Mouse (Mus musculus) myocyte (in vitro differentiated cells): Measurements from ENCODE around the gene Oxct2b. TPM values are rescaled to one million over a fixed set of nuclear protein-coding genes. Genes with fewer than 3 reads are reported as not detected.

Experiments used
- H3K27me3 ChIP-seq: one replicate; pipeline ENCODE4 v1.6.1; 2011; ENCODE audit not compliant: control insufficient read depth, insufficient read depth, insufficient read length
- H3K36me3 ChIP-seq: one replicate; pipeline ENCODE4 v1.6.1; 2011; ENCODE audit not compliant: control insufficient read depth, insufficient read depth
- H3K4me2 ChIP-seq: one replicate; pipeline ENCODE4 v1.6.1; 2011; ENCODE audit warnings: low read depth, control low read depth
- H3K4me3 ChIP-seq: one replicate; pipeline ENCODE4 v1.5.1; 2011; ENCODE audit warnings: mild to moderate bottlenecking, control low read depth, moderate library complexity
- H3K79me2 ChIP-seq: one replicate; pipeline ENCODE4 v1.6.1; 2011; ENCODE audit not compliant: control insufficient read depth, insufficient read depth
- H3ac ChIP-seq: one replicate; pipeline ENCODE4 v1.6.1; 2011; ENCODE audit not compliant: control insufficient read depth, insufficient read length
- CEBPB ChIP-seq: IDR thresholded peaks from 2 replicates; pipeline ENCODE4 v1.6.1; 2011; ENCODE audit warnings: mild to moderate bottlenecking, moderate library complexity; ENCODE audit not compliant: poor library complexity, insufficient read depth, severe bottlenecking
- E2F4 ChIP-seq: IDR thresholded peaks from one replicate; pipeline ENCODE4 v1.6.1; 2011; ENCODE audit warnings: mild to moderate bottlenecking, control low read depth, moderate library complexity; ENCODE audit not compliant: insufficient read depth
- MAX ChIP-seq: IDR thresholded peaks from one replicate; pipeline ENCODE4 v1.6.1; 2011; ENCODE audit warnings: low read depth, mild to moderate bottlenecking, control low read depth
- MYOD1 ChIP-seq, 3 experiments: IDR thresholded peaks; one replicate each; pipeline ENCODE4 v1.6.1; 2011; ENCODE audit warnings: control low read depth in 2 of 3, low read depth in 2 of 3, mild to moderate bottlenecking in 2 of 3, moderate library complexity in 1 of 3; ENCODE audit not compliant: insufficient read length in 2 of 3, control insufficient read depth in 1 of 3
- MYOG ChIP-seq, 3 experiments: IDR thresholded peaks; one replicate each; pipeline ENCODE4 v1.6.1; 2011; ENCODE audit warnings: control low read depth in 2 of 3, low read depth in 2 of 3, mild to moderate bottlenecking in 2 of 3; ENCODE audit not compliant: insufficient read length in 2 of 3, control insufficient read depth in 1 of 3, insufficient read depth in 1 of 3
- POLR2A ChIP-seq: IDR thresholded peaks from one replicate; pipeline ENCODE4 v1.6.1; 2011; ENCODE audit warnings: low read depth, mild to moderate bottlenecking, control low read depth, moderate library complexity; ENCODE audit not compliant: insufficient read length
- POLR2AphosphoS2 ChIP-seq: IDR thresholded peaks from one replicate; pipeline ENCODE4 v1.6.1; 2011; ENCODE audit warnings: low read depth, control low read depth; ENCODE audit not compliant: insufficient read length
- REST ChIP-seq: IDR thresholded peaks from one replicate; pipeline ENCODE4 v1.6.1; 2011; ENCODE audit warnings: mild to moderate bottlenecking, control low read depth, moderate library complexity; ENCODE audit not compliant: insufficient read depth, insufficient read length
- SRF ChIP-seq: IDR thresholded peaks from one replicate; pipeline ENCODE4 v1.6.1; 2011; ENCODE audit warnings: low read depth; ENCODE audit not compliant: control insufficient read depth, insufficient read length
- TCF12 ChIP-seq: IDR thresholded peaks from one replicate; pipeline ENCODE4 v1.6.1; 2011; ENCODE audit warnings: mild to moderate bottlenecking, control low read depth; ENCODE audit not compliant: poor library complexity, insufficient read depth, severe bottlenecking
- TCF3 ChIP-seq: IDR thresholded peaks from one replicate; pipeline ENCODE4 v1.6.1; 2011; ENCODE audit warnings: low read depth, control low read depth; ENCODE audit not compliant: insufficient read length
- USF1 ChIP-seq: IDR thresholded peaks from one replicate; pipeline ENCODE4 v1.6.1; 2011; ENCODE audit warnings: low read depth, mild to moderate bottlenecking, control low read depth, moderate library complexity
- polyA plus RNA-seq: library from polyadenylated mRNA; unstranded; fragments of >200 nt; fragmentation: generic; extraction: Trizol; gene quantifications from one replicate; pipeline ENCODE4 v1.2.1, GENCODE M21; 2012; ENCODE audit warnings: missing spikeins

The Oxct2b gene
- polyA plus RNA-seq, 1 experiment: not detected

DNA sequence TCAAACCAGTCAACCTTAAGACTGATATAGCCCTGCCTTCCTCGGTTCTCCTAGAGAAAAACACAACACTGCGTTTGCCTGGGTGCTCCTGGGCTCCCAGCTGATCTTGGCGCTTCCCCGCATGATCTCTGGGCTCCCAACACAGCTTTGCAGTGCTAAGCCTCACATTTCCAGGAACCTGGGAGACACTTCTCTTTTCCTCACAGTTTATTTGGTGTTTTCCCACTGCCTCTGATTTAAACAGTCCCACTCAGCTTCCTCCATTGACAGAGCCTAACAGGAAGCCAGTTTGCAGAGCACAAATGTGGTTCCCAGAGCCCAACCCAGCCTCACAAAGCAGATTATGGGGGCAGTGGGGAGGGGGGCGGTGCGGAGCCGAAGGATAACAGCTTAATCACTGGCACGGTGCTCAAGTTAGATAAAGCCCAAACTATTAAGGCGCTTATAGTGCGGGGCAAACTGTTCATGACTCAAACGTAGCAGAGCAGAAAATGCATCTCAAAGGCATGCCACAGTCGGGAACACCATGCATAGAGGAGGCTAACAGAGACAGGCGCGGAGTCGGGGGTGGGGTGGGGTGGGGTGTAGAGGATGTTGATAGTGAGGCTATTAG lies 46.3 kb downstream of the Oxct2b start:
- Histone ChIP-seq H3K36me3 (no peaks in the 10 kb centered on the region), H3ac (no peak overlapping the region), H3K27me3 (peaks cover 25% of the 10 kb centered on the region), H3K4me3 (no peak overlapping the region), H3K79me2 (no peaks in the 10 kb centered on the region), H3K4me2 (no peak overlapping the region)
- TF ChIP-seq E2F4 (no peak), TCF12 (no peak), SRF (no peak), MYOG (IDR thresholded peaks at IDR 0.05; ENCODE audit: control insufficient read depth in 1 of 3, insufficient read depth in 1 of 3, insufficient read length in 2 of 3, low read depth in 2 of 3) (no peak), MYOD1 (IDR thresholded peaks at IDR 0.05; ENCODE audit: control insufficient read depth in 1 of 3, insufficient read length in 2 of 3, low read depth in 2 of 3) (no peak), CEBPB (no peak), POLR2A (no peak)

DNA sequence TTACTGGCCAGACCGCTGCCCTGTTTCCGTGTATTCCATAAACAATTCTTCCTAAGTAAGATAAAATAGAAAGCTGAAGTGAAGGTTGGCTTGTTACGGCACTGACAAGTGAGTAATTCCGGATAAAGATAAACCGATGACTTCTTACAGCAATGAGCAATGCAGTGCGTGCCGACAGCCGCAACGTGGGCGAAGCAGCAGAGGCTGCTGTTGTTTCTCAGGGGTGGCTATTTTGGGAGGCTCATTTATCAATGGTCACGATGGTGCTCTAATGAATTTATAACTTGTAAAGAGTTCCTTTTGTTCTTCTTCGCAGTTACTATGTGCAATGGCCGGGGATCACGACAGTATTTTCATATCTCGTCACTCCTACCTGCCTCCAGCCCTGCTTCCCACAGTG lies 48.1 kb downstream of the Oxct2b start:
- Histone ChIP-seq H3ac (no peak overlapping the region), H3K27me3 (peaks cover 25% of the 10 kb centered on the region), H3K4me2 (peak overlapping the region; percentile 26), H3K79me2 (no peaks in the 10 kb centered on the region), H3K4me3 (no peak overlapping the region), H3K36me3 (no peaks in the 10 kb centered on the region)
- TF ChIP-seq USF1 (no peak), MYOG (IDR thresholded peaks at IDR 0.05; ENCODE audit: control insufficient read depth in 1 of 3, insufficient read depth in 1 of 3, insufficient read length in 2 of 3, low read depth in 2 of 3) (peak in 1 of 3 experiments; percentile 39), MAX (no peak), REST (no peak), POLR2AphosphoS2 (no peak), POLR2A (no peak), CEBPB (no peak), MYOD1 (IDR thresholded peaks at IDR 0.05; ENCODE audit: control insufficient read depth in 1 of 3, insufficient read length in 2 of 3, low read depth in 2 of 3) (peak in 2 of 3 experiments; percentile 34 to 71), TCF12 (no peak), E2F4 (no peak), SRF (no peak), TCF3 (no peak)

Other genes starting within 250 kb of the Oxct2b start
- 167 TPM for gene Cap1, start 230.2 kb upstream of the Oxct2b start, polyA plus RNA-seq
- gene Mfsd2a, start 155.1 kb upstream of the Oxct2b start, polyA plus RNA-seq: 7.5 TPM
- gene Mycl, start 120.6 kb upstream of the Oxct2b start, polyA plus RNA-seq: 9.6 TPM
- gene Trit1, start 99.7 kb upstream of the Oxct2b start, polyA plus RNA-seq: 14.2 TPM
- gene Bmp8b, start 11.1 kb upstream of the Oxct2b start, polyA plus RNA-seq: 0.02 TPM
- gene Ppie, start 23.7 kb downstream of the Oxct2b start, polyA plus RNA-seq: 65.0 TPM
- not detected for gene Hpcal4, start 67.0 kb downstream of the Oxct2b start, polyA plus RNA-seq
- not detected for gene Nt5c1a, start 85.2 kb downstream of the Oxct2b start, polyA plus RNA-seq
- gene Heyl, start 117.3 kb downstream of the Oxct2b start, polyA plus RNA-seq: 30.2 TPM
- gene Pabpc4, start 146.1 kb downstream of the Oxct2b start, polyA plus RNA-seq: 154 TPM
- 0.04 TPM for gene Oxct2a, start 207.4 kb downstream of the Oxct2b start, polyA plus RNA-seq
- 1.2 TPM for gene Bmp8a, start 227.0 kb downstream of the Oxct2b start, polyA plus RNA-seq